Mouse (Mus musculus): ENCODE results near the gene Pwp2.
"Not testable (repeated sequence)": the region's sequence is repeated elsewhere in the genome, so short reads cannot be mapped to it uniquely, and the experiment has no call there.

Pwp2 gene

DNA sequence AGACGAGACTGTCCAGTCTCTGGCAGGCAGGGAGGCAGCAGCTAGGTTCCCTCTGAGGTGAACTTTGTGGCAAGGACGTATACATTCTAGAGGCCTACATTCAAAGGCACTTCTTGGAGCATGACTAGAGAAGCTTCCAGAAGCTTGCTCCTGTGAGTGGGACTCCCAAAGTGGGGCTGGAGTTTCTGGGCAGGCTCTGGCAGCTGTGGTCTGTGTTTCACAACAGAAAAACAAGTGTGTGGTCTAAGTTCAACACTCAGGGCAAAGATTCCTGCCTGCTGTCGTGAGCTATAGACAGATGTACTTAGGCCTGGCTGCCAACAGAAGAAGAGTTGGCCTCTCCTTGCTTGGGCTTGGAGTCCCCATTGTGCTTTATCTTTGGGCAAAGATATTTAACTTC is 44.1 kb downstream of the Pwp2 start:
- no peak for DNase-seq (ENCODE audit: low spot score in 2 of 2)

DNA sequence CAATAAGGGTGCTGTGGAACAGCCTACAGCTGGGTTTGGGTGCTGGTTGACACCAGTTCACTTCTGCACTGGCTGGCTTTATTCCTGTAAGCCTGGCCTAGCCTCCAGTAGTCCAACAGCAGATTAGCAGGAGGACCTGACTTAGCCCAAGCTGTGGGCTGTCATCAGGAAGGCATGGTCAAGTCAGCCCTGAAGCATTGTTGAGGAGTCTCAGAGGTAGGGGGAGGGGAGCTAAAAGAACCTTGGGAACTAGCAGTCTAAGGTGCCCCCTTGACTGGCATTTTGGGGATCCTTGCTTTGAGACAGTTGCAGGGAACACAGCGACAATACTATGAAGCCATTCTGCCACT is 44.7 kb downstream of the Pwp2 start:
- no peak for DNase-seq (ENCODE audit: low spot score in 2 of 2)

DNA sequence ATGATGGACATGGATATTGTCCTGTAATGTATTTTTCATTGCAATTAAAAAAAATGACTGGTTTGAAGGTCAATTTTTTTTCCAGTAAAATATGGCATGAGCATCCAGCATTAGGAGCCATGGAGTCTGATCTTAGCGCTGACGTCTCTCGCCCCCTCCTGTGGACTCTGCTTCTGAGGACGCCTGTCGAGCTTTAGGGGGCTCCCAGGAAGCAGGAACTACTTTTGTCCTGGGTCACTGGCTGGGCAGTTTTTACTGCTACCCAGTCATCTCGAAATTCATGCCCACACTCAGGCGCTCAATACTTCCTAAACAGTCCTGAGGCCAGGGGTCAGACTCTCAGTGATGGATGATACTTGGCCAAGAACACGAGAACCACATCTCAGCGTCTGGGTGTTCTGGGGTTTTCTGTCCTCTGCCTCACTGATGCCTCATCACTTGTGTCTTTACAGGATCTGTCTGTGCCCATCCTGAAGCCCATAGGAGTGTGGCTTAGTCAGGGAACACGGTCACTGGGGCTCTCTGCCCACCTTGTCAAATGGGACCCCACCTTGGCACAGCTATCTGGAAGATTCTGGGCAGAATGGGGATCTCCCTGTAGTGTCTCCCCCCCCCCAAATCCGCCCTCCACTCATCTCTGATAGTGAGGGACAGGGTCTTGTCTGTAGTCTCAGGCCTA is 45.2 kb downstream of the Pwp2 start:
- DNase-seq (ENCODE audit: low spot score in 2 of 2) = no peak

DNA sequence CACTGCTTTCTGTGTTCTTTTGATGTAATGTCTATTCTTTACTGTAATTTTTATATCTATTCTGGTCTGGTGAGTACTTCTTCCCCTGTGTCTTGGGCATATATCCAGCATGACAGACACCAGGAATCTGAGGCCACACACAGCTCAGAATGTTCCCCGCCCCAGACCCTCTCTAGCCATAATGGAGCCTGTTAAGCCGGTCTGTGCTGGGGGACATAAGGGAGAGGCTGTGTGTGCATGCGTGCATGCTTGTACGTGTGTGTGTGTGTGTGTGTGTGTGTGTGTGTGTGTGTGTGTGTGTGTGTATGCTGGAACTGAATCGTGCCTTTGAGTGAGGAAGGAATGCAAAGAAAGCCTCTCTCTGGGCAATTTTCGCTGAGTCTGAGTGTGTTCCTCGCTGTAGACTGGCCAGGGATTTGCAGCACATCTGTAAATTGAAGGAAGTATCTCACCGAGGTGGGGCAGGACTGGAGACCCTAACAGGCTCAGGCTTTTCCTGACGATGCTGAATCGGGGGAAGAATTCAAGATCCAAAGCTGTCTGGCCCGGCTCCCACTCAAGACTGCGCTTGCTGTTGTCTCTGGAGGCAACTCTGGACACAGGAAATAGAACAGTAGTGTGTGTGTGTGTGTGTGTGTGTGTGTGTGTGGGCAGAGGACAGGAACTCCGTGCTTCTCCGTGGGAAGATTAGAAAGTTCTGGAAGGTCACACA is 46.0 kb downstream of the Pwp2 start:
- DNase-seq (ENCODE audit: low spot score in 2 of 2) = no peak

DNA sequence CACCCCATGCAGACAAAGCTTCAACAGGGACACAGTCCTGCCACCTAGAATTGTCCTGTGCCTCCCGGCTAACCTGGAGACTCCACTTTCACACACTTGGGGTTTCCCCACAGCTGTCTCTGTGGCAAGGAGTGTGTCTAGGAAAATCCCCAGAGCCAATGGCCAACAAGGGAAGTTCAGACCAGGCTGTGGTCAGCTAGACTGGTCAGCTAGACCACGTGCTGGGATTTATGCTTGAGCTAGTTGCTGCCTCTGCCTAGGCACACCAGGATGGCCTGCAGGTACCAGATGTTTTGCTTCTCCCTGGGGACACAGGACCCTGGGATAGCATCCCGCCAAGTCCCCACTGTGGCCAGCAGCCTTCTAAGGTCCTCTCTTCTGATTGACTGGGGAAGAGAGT is 47.8 kb downstream of the Pwp2 start:
- DNase-seq (ENCODE audit: low spot score in 2 of 2) = no peak

DNA sequence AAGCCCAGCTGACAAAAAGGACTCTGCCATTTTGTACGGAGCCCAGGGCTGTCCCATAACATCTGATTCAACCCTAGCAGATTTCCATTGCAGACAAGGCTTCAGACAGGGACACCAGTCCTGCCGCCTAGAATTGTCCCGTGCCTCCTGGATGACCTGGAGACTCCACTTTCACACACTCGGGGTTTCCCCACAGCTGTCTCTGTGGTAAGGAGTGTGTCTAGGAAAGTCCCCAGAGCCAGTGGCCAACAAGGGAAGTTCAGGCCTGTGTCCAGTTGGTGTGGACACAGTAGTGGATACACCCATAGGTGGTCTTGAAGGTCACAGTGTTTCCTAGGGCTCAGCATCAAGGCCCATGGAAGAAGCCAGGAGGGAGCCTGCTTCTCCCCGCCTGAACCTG is 49.0 kb downstream of the Pwp2 start:
- DNase-seq (ENCODE audit: low spot score in 2 of 2) = no peak

DNA sequence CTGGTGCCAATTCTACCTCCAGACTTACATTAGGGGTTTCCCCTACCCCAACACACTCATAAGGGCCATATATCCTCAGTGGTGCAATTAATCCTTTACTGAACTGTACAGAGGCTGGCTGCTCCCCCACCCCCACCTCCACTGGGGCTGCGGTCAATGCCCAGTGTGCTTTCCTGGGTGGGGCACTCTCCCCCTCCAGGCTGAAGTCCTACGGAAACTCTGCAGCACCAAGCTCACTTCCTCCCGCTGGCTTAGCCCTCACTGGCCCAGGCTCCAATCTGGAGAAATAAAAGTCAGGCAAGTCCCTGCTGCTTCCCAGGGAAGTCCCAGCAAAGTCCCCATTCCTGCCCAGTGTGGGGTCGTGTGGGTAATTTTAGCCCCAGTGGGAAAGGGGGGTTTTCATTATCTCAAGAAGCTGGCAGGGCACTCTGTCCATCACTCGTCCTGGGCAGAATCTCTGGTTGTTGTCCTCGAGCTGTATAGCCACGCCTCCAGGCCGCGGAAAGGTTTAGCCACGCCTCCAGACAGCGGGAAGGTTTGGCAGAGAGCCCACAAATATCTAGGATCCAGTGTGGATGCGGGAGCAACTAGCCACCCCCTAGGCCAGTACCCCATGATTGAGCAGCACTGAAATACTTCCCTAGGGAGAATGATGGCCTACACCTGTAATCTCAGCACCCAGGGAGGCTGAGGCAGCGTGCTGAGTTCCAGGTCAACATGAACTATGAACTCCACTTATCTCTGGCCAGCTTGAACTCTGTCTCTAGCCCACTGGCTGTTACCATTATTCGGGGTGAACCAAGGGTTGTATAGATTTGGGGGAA is 49.8 kb downstream of the Pwp2 start:
- DNase-seq (ENCODE audit: low spot score in 2 of 2) = peak; percentile 31 to 43

DNA sequence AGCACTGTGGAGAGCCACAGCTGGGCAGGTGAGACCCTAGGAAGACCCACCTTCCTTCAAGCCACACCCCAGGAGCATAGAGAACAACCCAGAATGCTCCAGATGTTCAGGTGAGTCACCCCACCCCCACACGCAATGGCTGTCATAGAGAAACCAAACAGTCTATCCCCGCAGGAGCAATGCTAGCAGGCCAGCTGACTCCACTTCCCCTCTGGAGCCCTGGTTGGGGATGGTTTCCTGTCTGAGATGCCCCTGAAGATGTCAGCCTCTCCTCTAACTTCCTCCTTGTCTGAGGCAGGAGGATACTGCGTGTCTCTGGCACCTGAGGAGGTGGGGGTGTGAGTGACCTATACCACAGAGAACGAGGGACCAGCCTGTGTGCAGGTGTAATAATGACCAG is 50.5 kb downstream of the Pwp2 start:
- peak in 1 of 2 experiments; percentile 52 for DNase-seq (ENCODE audit: low spot score in 2 of 2)

DNA sequence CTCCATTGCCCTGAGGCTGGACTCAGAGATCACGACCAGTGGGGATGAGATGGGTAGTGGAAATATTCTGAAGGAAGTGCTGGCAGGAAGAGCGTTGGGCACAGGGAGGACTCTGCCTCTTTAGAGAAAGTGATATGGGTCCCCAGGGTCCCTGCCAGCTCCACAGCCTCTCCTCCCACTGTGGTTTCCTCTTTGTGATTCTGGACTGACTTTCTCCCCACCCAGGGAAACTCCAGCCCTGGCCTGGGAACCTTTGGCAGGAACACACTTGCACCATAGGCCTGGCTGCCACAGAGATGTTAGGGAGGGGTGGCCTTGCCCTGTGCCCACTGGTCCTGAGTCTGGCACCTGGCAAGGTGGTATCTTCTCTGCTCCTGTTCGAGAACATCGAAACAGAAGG is 55.0 kb downstream of the Pwp2 start:
- no peak for DNase-seq (ENCODE audit: low spot score in 2 of 2)

DNA sequence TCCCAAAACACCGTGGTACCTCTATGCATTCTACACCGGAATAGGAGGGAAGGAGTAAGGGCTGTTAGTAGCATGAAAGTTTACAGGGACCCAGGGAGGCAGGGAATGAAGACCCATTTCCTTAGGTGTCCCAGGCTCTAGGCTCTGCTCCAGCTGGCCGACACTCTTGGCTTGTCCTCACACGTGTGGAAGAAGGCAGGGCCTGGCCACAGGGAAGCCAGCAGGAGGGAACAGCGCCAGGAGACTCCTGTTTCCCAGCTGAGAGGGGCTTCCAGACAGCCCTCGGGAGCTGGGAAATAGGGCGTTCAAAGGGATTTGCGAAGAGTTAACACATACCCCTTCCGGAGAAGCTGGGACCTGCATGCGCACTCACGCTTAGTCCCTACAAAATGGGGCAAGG is 55.5 kb downstream of the Pwp2 start:
- DNase-seq (ENCODE audit: low spot score in 2 of 2) = no peak

DNA sequence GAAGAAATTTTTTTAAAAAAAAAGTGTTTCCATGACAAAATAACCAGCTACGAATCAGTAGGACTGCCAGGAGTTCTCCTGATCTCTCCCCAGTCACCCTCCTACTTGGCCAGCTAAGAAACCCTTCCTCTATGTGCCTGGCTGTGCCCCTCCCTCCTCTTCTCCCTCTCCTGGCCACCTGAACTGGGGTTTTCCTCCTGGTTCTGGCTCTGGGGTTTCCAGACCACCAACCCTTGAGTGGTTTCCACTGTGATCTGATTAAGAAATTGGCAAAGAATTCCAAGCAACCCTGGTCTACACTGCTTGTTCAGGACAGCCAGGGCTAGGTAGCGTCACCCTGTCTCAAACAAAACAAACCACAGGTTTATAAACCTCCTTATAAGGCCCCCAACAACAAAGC is 56.3 kb downstream of the Pwp2 start:
- DNase-seq (ENCODE audit: low spot score in 2 of 2) = no peak

DNA sequence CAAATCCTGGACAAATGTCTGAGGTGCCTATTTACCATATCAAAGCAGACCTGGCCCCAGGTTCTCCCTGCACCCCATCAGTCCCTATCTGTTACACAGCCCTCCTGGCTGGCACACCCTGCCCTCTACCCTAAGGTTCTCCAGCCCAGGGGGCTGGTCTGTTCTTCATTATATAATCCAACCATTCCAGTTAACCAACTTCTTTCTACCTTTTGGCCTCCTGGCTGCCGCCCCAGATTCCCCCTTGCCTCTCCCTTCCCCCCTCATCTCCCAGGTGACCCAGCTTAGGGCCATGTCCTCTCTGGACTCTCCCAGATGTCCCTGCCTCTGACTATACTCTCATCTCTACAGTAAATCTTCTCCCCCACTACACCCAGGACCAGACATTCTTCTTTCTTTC is 57.0 kb downstream of the Pwp2 start:
- no peak for DNase-seq (ENCODE audit: low spot score in 2 of 2)

DNA sequence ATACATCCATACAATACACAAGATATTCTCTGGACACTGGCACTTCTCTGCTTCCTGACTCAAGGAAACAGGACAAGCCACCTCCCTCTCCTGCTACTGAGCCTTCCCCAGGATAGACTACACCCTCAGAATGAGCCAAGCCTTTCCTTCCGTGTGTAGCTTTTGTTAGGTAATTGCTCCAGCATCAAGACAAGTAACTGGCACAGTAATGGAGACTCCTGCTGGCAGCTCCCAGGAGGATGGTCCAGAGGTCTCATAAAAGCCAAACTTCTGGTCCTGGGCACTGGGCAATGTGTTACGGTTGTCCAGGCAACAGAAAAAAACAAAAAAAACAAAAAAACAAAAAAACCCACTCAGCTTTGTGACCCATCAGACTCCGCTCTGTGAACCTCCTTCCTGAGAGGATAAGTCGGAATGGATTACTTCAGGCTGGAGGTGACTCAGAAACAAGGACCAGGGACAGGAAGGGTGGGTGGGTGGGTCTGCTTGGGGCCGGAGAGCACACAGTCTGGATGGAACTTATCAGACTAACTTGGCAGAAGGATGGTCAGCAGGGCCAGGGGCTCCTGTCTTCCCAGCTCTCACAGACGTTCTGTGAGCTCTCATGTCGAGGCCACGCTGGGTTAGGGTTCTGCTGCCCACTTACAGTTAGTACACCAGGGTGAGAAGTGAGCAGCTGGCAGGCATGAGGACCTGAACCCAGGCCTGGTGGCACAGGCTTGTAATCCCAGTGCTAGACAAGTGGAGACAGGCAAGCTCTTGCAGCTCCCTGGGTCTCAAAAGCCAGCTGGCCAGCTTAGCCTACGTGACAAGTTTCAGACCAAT is 57.7 kb downstream of the Pwp2 start:
- no peak for DNase-seq (ENCODE audit: low spot score in 2 of 2)

DNA sequence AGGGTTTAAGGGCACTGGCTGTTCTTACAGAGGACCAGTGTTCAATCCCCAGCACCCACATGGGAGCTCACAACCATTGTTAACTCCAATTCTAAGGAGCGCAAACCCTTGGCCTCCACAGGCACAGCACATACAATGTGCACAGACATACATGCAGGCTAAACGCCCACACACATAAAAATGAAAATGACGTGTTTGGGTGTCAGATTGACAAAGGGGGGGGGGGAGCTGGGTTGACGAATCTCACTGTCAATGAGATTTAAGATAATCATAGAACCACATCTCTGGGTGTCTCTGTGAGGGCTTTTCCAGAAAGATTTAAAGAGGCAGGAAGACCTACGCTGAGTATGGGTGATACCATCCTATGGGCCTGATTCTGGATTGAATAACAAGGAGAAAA is 58.6 kb downstream of the Pwp2 start:
- no peak for DNase-seq (ENCODE audit: low spot score in 2 of 2)

DNA sequence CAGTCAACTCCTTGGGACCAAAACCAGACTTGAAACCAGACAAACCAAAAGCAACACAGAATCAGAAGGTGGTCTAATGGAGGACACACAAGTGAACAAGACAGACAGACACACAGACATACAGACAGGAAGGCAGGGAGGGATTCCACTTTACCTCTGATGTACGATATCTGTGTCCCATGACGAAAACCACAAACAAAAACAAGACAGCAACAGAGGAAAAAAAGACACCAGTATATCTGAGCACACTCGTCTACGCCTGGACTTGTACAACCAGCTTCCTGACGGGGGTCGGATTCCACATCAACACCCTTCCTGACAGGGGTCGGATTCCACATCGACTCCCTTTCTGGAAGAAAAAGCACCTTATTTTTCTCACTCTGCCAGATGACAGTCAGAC is 59.9 kb downstream of the Pwp2 start:
- not testable (repeated sequence) for DNase-seq (ENCODE audit: low spot score in 2 of 2)

DNA sequence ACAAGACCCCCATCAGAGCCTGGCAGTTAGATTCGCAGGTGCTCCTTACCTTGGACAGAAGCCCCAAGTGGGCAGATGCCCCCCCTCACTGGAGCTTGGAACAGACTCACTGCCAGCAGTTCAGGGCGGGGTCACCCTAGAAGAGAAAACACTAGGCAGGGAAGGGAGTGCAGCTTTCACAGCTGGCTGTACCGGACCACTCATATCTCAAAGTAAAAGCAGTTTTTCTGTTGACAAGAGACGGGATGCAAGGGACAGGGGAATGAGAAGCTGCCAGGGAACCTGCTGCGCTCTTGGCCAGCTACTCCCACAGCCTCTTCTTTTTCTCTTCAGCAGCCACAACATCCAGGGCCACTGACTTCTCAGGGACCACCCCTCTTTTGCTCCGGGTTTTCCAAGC is 60.8 kb downstream of the Pwp2 start:
- not testable (repeated sequence) for DNase-seq (ENCODE audit: low spot score in 2 of 2)

All from natural killer cell, adult 2 months (primary cell).